Mouse (Mus musculus) brain, embryonic 14.5 days (tissue): Measurements from ENCODE around the gene Ube2q2. TPM values are rescaled to one million over a fixed set of nuclear protein-coding genes. Genes with fewer than 3 reads are reported as not detected.
"Not testable (repeated sequence)": the region's sequence is repeated elsewhere in the genome, so short reads cannot be mapped to it uniquely, and the experiment has no call there.

Experiments
- DNase-seq: peaks from one replicate; pipeline ENCODE4 v3.0.0-alpha.2; 2011; ENCODE audit warnings: low read depth
- CTCF ChIP-seq: fragments of 200-500 bp; IDR thresholded peaks from 2 replicates; pipeline ENCODE4 v1.5.1; 2012; ENCODE audit warnings: inconsistent platforms, mild to moderate bottlenecking, moderate library complexity, borderline replicate concordance; ENCODE audit not compliant: insufficient read depth, insufficient read length; ENCODE audit errors: extremely low read depth
- POLR2A ChIP-seq: fragments of 200-500 bp; IDR thresholded peaks from 2 replicates; pipeline ENCODE4 v1.6.1; 2012; ENCODE audit warnings: mild to moderate bottlenecking, inconsistent platforms, borderline replicate concordance; ENCODE audit not compliant: poor library complexity, insufficient read depth, insufficient read length, severe bottlenecking; ENCODE audit errors: extremely low read depth
- polyA plus RNA-seq: library from polyadenylated mRNA; depleted of rRNA; stranded (reverse); fragments of >200 nt; gene quantifications from 2 replicates; pipeline ENCODE4 v1.2.3, GENCODE M21; 2012

Gene Ube2q2
- polyA plus RNA-seq, 1 experiment: 25.3 TPM

- TF ChIP-seq CTCF (peak; percentile 20; the same call in 1 of the 2 replicates), POLR2A (no peak)
- peak; percentile 31 for DNase-seq
These were observed 82.9 kb downstream of the Ube2q2 start for GRCm38 (mm10) chr9:55231544-55231943.

GRCm38 (mm10) chr9:55232110-55232509 lies 83.5 kb downstream of the Ube2q2 start:
- DNase-seq: no peak
- TF ChIP-seq POLR2A (no peak), CTCF (no peak)

DNA sequence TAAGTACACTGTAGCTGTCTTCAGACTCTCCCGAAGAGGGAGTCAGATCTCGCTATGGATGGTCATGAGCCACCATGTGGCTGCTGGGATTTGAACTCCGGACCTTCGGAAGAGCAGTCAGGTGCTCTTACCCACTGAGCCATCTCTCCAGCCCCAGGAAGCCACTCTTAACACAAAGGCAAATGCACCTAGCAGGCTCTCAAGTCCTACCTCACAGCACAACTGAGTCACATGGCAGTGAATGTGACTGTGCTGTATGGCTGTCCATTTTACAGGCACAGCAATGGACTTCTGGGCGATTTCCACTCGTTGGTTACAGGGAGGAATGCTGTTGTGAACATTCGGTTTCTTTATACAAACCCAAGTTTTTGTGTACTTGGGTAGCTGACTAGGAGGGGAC lies 83.9 kb downstream of the Ube2q2 start:
- no peak for DNase-seq
- TF ChIP-seq CTCF: no peak

- not testable (repeated sequence) for DNase-seq
These were observed 84.4 kb downstream of the Ube2q2 start for GRCm38 (mm10) chr9:55233076-55233475.

- DNase-seq: no peak
- TF ChIP-seq CTCF: no peak
- no peak for TF ChIP-seq POLR2A
These were observed 87.8 kb downstream of the Ube2q2 start for GRCm38 (mm10) chr9:55236235-55237165.

DNA sequence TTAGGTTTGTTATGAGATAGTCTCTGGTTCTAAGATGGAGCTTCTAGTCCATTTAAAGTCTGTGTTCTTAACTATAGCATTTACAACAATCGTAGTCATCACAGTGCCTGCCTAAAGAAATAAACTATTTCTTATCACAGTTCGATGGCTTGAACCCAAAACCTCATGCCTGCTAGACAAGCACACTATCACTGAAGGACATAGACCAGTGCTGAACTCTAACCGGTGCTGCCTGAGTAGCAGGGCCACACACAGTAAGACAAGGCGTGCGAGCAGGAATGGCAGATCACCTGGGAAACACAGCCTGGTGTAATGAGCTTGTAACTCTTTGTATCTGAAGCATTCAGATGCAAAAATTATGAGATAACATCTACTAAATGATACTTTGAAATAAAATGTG lies 92.2 kb downstream of the Ube2q2 start:
- DNase-seq: no peak
- no peak for TF ChIP-seq CTCF
- TF ChIP-seq POLR2A: no peak

GRCm38 (mm10) chr9:55241863-55242685 lies 93.4 kb downstream of the Ube2q2 start:
- DNase-seq: peak; percentile 28
- TF ChIP-seq CTCF (no peak), POLR2A (no peak)

DNA sequence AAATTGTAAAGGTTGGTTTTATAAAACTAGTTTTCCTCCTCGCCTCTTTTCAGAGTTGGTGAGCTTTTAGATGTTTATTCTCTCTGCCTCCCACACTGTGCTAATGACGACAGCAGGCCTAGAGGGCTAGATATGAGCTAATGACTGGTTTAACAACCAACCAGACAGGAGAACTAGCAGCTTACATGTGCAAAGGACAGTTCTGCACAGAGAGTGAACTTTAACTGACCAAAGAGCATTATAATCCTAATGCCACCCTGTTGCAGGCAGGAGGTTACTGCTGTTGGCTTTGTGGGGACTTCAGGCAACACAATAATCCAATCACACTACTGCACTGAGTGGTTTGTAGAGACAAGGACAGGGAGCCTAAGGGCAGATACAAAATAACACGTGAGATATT lies 94.6 kb downstream of the Ube2q2 start:
- no peak for DNase-seq
- TF ChIP-seq POLR2A: no peak
- TF ChIP-seq CTCF: no peak

DNA sequence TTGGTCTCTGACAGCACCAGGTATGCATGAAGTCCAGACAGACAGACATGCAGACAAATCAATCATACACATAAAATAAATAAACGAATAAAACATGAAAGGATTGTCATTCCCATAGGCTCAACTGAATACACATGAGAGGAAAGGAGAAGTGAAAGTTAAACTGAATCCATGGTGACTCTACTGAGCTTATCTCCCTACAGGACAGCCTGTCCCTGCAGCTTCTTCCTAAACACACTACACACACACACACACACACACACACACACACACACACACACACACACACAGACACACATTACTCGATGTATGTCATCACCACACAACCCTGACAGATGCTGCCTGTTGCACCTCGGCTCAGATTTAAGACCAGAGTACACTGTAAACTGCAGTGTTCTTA lies 95.4 kb downstream of the Ube2q2 start:
- DNase-seq: no peak
- TF ChIP-seq CTCF (no peak), POLR2A (no peak)

GRCm38 (mm10) chr9:55245057-55245750 lies 96.5 kb downstream of the Ube2q2 start:
- not testable (repeated sequence) for DNase-seq

DNA sequence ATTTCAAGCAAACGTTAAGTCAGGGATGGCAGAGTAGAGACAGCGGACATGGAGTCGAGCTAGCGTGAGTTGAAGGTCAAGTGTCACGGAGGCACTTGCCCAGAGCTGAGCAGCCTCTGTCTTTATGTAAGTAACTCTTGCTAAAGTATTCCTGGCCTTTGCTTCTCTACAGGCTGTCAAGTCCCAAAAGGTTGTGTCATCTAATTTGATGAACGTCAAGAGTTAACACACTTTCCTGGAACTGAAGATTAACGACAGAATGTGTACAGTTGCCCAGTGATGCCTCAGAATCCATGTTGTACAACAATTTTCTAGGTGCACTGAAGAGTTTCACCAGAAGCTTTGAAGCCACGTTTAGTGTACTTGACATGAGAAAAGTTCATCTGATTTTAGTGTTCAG lies 97.8 kb downstream of the Ube2q2 start:
- DNase-seq: no peak
- TF ChIP-seq CTCF (no peak), POLR2A (no peak)

DNA sequence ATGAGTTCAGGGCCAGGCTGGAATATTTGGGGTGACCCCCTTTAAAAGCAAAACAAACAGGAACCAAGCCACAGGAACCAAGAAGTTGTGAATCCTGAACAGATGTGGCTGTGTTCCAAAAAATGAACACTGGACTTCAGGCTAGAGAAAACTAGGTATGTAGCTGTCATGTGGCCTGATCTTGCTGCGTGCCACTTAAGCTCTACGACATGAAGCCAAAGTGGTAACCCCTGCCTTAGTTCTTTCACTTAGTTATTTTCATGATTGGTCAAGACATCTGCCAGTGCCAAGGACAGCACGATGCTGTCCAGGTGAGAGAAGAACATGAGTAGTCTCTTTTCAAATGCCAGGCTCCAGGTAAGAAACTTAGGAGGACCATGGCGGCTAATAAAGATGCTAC lies 98.3 kb downstream of the Ube2q2 start:
- TF ChIP-seq CTCF (no peak), POLR2A (no peak)
- DNase-seq: no peak

DNA sequence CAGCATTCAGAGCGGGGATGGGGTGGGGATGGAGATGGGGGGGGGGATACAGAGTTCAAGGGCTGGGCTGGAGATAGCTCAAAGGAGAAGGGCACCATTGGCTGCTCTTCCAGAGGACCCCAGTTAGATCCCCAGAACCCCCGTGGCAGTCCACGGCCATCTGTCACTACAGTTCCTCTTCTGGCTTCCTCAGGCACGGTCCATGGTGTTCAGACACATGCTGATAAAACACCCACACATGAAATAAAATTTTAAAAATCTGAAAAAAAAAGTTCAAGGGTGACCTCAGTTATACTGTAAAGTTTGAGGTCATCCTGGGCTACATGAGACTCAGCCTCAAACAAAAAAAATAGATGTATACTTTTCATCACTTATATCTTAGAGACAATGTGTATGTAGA lies 99.8 kb downstream of the Ube2q2 start:
- TF ChIP-seq CTCF: no peak
- TF ChIP-seq POLR2A: no peak
- DNase-seq: no peak
